Mouse (Mus musculus): ENCODE measurements around the gene D17H6S53E.

Gene D17H6S53E

GRCm38 (mm10) chr17:35162121-35162520 is 35.9 kb downstream of the D17H6S53E start:
- no peak for DNase-seq (ENCODE audit: low spot score)

- peak; percentile 75 for DNase-seq (ENCODE audit: low spot score)
Measured at GRCm38 (mm10) chr17:35162730-35163129, 36.6 kb downstream of the D17H6S53E start.

GRCm38 (mm10) chr17:35163326-35164081 is 37.3 kb downstream of the D17H6S53E start:
- DNase-seq (ENCODE audit: low spot score) = no peak

- DNase-seq (ENCODE audit: low spot score) = no peak
Measured at GRCm38 (mm10) chr17:35164218-35164567, 38.0 kb downstream of the D17H6S53E start.

- peak; percentile 97 for DNase-seq (ENCODE audit: low spot score)
Measured at GRCm38 (mm10) chr17:35164568-35165450, 38.6 kb downstream of the D17H6S53E start, which contains the start of gene Prrc2a. Gene Prrc2a (minus strand): TSS chr17:35164897.

GRCm38 (mm10) chr17:35165451-35166155 is 39.4 kb downstream of the D17H6S53E start:
- DNase-seq (ENCODE audit: low spot score) = no peak

- DNase-seq (ENCODE audit: low spot score) = no peak
Measured at GRCm38 (mm10) chr17:35166352-35167035, 40.3 kb downstream of the D17H6S53E start.

GRCm38 (mm10) chr17:35167794-35168193 is 41.6 kb downstream of the D17H6S53E start:
- DNase-seq (ENCODE audit: low spot score) = no peak

- no peak for DNase-seq (ENCODE audit: low spot score)
Measured at GRCm38 (mm10) chr17:35168541-35169207, 42.5 kb downstream of the D17H6S53E start.

GRCm38 (mm10) chr17:35172445-35173234 is 46.5 kb downstream of the D17H6S53E start:
- DNase-seq (ENCODE audit: low spot score) = no peak

GRCm38 (mm10) chr17:35173329-35173728 is 47.2 kb downstream of the D17H6S53E start:
- DNase-seq (ENCODE audit: low spot score) = no peak

- no peak for DNase-seq (ENCODE audit: low spot score)
Measured at GRCm38 (mm10) chr17:35174201-35174977, 48.2 kb downstream of the D17H6S53E start.

- DNase-seq (ENCODE audit: low spot score) = no peak
Measured at GRCm38 (mm10) chr17:35175382-35175781, 49.2 kb downstream of the D17H6S53E start.

GRCm38 (mm10) chr17:35175968-35176367 is 49.8 kb downstream of the D17H6S53E start, which contains the start of gene Aif1:
Gene Aif1 (minus strand): TSS chr17:35176068.
- no peak for DNase-seq (ENCODE audit: low spot score)

Measured in testis, postnatal 10 days (tissue).